Mouse (Mus musculus) testis, adult 2 months (tissue): ENCODE measurements around the gene Zfp553. TPM values are rescaled to one million over a fixed set of nuclear protein-coding genes. Genes with fewer than 3 reads are reported as not detected.

ENCODE experiments used
- H3K27ac ChIP-seq: fragments of 200-500 bp; 2 replicates; pipeline ENCODE4 v1.5.1; 2012; ENCODE audit warnings: low read depth, low read length; ENCODE audit not compliant: control insufficient read depth, insufficient read depth
- H3K27me3 ChIP-seq: fragments of 200-500 bp; 2 replicates; pipeline ENCODE4 v1.6.1; 2012; ENCODE audit warnings: mild to moderate bottlenecking, low read length, moderate library complexity; ENCODE audit not compliant: control insufficient read depth, insufficient read depth
- H3K36me3 ChIP-seq: fragments of 200-500 bp; 2 replicates; pipeline ENCODE4 v1.6.1; 2012; ENCODE audit warnings: mild to moderate bottlenecking, low read length; ENCODE audit not compliant: control insufficient read depth, insufficient read depth
- H3K4me1 ChIP-seq: fragments of 200-500 bp; 2 replicates; pipeline ENCODE4 v1.6.1; 2012; ENCODE audit warnings: low read length; ENCODE audit not compliant: control insufficient read depth, insufficient read depth
- H3K4me3 ChIP-seq: fragments of 200-500 bp; 2 replicates; pipeline ENCODE4 v1.5.1; 2012; ENCODE audit warnings: low read depth, mild to moderate bottlenecking, low read length, moderate library complexity, mixed read lengths; ENCODE audit not compliant: control insufficient read depth
- CTCF ChIP-seq: fragments of 200-500 bp; IDR thresholded peaks from 2 replicates; pipeline ENCODE4 v1.5.1; 2012; ENCODE audit warnings: low read depth, mild to moderate bottlenecking, inconsistent platforms, low read length, moderate library complexity; ENCODE audit not compliant: control insufficient read depth, insufficient read depth, insufficient replicate concordance
- POLR2A ChIP-seq: fragments of 200-500 bp; IDR thresholded peaks from 2 replicates; pipeline ENCODE4 v1.6.1; 2012; ENCODE audit warnings: low read depth, mild to moderate bottlenecking, inconsistent platforms, low read length, moderate library complexity; ENCODE audit not compliant: control insufficient read depth
- polyA plus RNA-seq: library from polyadenylated mRNA; depleted of rRNA; stranded (reverse); fragments of >200 nt; gene quantifications from 2 replicates; pipeline ENCODE4 v1.2.3, GENCODE M21; 2012

The Zfp553 gene
- polyA plus RNA-seq, 1 experiment, result 3.7 TPM

- TF ChIP-seq CTCF (no peak), POLR2A (no peak)
- no peaks in the 10 kb centered on the region for H3K36me3 ChIP-seq
- no peak overlapping the region for H3K4me3 ChIP-seq
- H3K27me3 ChIP-seq, result no peaks in the 10 kb centered on the region
- H3K4me1 ChIP-seq, result peaks cover 5% of the 10 kb centered on the region
- H3K27ac ChIP-seq, result no peak overlapping the region
Observed at GRCm38 (mm10) chr7:127255008-127255407, 22.1 kb downstream of the Zfp553 start.

GRCm38 (mm10) chr7:127255965-127256364, 23.1 kb downstream of the Zfp553 start:
- Histone ChIP-seq H3K27me3 (no peaks in the 10 kb centered on the region), H3K27ac (no peak overlapping the region), H3K4me3 (no peak overlapping the region), H3K36me3 (no peaks in the 10 kb centered on the region), H3K4me1 (peaks cover 12% of the 10 kb centered on the region)
- TF ChIP-seq POLR2A (no peak), CTCF (no peak)

GRCm38 (mm10) chr7:127256518-127256917, 23.7 kb downstream of the Zfp553 start:
- Histone ChIP-seq H3K27me3 (no peaks in the 10 kb centered on the region), H3K27ac (no peak overlapping the region), H3K4me3 (no peak overlapping the region), H3K36me3 (no peaks in the 10 kb centered on the region), H3K4me1 (peaks cover 14% of the 10 kb centered on the region)
- TF ChIP-seq CTCF (no peak), POLR2A (no peak)

GRCm38 (mm10) chr7:127259186-127259905, 26.5 kb downstream of the Zfp553 start:
- Histone ChIP-seq H3K27ac (no peak overlapping the region), H3K36me3 (no peaks in the 10 kb centered on the region), H3K4me3 (no peak overlapping the region), H3K27me3 (no peaks in the 10 kb centered on the region), H3K4me1 (peaks cover 14% of the 10 kb centered on the region)
- TF ChIP-seq CTCF, result no peak
- TF ChIP-seq POLR2A, result no peak

GRCm38 (mm10) chr7:127260309-127261111, 27.6 kb downstream of the Zfp553 start, which contains the start of gene Dctpp1:
Gene Dctpp1 (minus strand): TSS chr7:127260709.
- peak within 1 kb of the TSS; percentile 91 for H3K4me3 ChIP-seq
- TF ChIP-seq CTCF (peak; percentile 66; the same call in 1 of the 2 replicates), POLR2A (peak; percentile 77)
- H3K27me3 ChIP-seq, result no peaks in the 10 kb centered on the region
- H3K4me1 ChIP-seq, result peaks cover 10% of the 10 kb centered on the region
- no peaks in the 10 kb centered on the region for H3K36me3 ChIP-seq
- H3K27ac ChIP-seq, result peak within 1 kb of the TSS; percentile 59

- H3K4me3 ChIP-seq, result no peak overlapping the region
- no peak overlapping the region for H3K27ac ChIP-seq
- TF ChIP-seq CTCF (no peak), POLR2A (no peak)
- no peaks in the 10 kb centered on the region for H3K27me3 ChIP-seq
- peaks cover 10% of the 10 kb centered on the region for H3K4me1 ChIP-seq
- no peaks in the 10 kb centered on the region for H3K36me3 ChIP-seq
Observed at GRCm38 (mm10) chr7:127262218-127262961, 29.5 kb downstream of the Zfp553 start.

GRCm38 (mm10) chr7:127263526-127263925, 30.7 kb downstream of the Zfp553 start:
- H3K4me1 ChIP-seq, result peaks cover 10% of the 10 kb centered on the region
- no peaks in the 10 kb centered on the region for H3K27me3 ChIP-seq
- no peak for TF ChIP-seq CTCF
- no peak for TF ChIP-seq POLR2A

More at GRCm38 (mm10) chr7:127263526-127263925, 30.7 kb downstream of the Zfp553 start:
- H3K4me3 ChIP-seq, result no peak overlapping the region
- H3K36me3 ChIP-seq, result no peaks in the 10 kb centered on the region
- H3K27ac ChIP-seq, result no peak overlapping the region
